Mouse (Mus musculus) v-Abl transformed pro-B cells (cell line): ENCODE results near the gene Ascc3.

Source experiments
- in situ Hi-C, 2 experiments: fragments of 400-800 bp; cut with MboI; formaldehyde crosslinking; loops; one replicate each; pipeline ENCODE4 v1.15.1; 2025; ENCODE audit not compliant: unreplicated experiment in 2 of 2

Gene Ascc3

GRCm38 (mm10) chr10:50892751-50893320, 300.4 kb downstream of the Ascc3 start:
- in situ Hi-C loops: loop anchor here in 1 of 2 experiments (25.0 kb wide), 1 partner anchor 894 kb away; no protein-coding TSS in a partner anchor

GRCm38 (mm10) chr10:50893546-50893945, 301.1 kb downstream of the Ascc3 start:
- in situ Hi-C loops: loop anchor here in 1 of 2 experiments (25.0 kb wide), 1 partner anchor 894 kb away; no protein-coding TSS in a partner anchor

DNA sequence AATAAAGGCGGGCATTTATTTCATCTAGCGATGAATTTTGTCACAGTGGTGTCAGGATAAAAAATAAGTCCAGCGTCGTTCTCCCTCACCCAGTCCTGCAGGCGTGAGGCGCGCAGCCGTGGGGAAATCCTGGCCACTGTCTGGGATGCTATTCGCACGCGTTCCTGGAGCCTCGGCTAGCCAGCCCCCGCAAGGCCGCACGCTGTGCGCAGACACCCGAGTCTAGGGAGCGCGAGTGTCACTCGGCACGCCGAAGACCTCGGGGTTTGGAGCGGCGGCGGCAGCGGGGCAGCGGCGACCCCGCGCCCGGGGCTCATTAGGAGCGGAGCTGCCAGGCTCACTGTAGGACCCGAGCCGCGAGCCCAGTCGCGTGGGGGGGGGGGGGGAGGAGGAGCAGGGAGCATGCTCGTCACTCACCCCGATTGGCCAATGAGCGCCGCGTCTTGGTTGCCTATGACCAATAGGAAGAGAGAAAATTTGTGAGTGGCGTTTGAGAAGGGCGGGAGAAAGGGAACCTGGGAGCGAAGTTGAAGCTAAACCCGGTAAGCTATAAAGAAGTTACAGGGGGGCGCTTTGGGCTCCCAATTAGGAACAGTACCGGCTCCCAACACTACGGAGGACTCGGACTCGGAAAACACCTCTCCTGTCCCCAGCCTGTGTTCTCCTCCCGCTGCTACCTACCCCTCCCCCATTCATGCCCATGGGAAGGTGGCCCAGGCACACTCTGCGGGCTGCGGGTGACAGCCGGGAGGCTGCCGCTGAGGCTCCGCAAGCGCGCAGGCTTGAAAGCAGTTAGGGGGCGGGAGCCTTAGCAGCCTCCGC, 301.9 kb downstream of the Ascc3 start, which contains the start of gene Sim1:
Sim1 (plus strand) TSS at position 585 of the 822 bp plus-strand sequence.
- in situ Hi-C loops: loop anchor here in 1 of 2 experiments (25.0 kb wide), 1 partner anchor 893 kb away; no protein-coding TSS in a partner anchor

- in situ Hi-C loops: loop anchor here in 1 of 2 experiments (25.0 kb wide), 1 partner anchor 892 kb away; no protein-coding TSS in a partner anchor
Measured at GRCm38 (mm10) chr10:50895091-50895790, 302.8 kb downstream of the Ascc3 start.

- in situ Hi-C loops: loop anchor here in 1 of 2 experiments (25.0 kb wide), 1 partner anchor 891 kb away; no protein-coding TSS in a partner anchor
Measured at GRCm38 (mm10) chr10:50895881-50896766, 303.7 kb downstream of the Ascc3 start.

DNA sequence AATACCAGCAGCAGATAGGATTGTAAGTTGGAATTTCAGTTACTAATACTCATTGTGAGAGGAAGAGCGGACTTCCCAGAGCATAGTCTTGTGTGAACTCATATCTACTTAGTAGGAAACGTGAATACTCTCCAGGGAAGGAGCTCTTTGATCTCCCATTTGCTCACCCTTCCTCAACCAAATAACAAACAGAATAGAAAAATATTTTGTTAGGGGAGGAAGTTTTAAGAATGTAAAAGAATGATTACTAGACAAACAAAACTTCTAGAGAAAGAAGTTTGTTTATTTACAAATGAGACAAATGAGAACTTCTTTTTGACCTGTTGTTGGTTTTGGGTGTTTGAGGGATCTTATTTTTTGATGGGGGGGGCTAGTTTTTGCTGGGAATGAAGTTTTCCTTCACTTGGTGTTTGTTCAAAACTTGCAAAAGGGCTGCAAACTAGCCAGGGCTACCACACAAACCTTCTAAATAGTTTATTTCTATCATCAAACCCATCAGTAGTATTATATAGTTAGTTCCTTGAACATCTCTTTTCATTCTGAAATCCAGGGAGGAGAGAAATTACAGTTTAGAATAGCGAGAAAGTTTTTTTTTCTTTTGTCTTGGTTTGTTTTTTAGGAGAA, 304.4 kb downstream of the Ascc3 start:
- in situ Hi-C loops: loop anchor here in 1 of 2 experiments (25.0 kb wide), 1 partner anchor 890 kb away; no protein-coding TSS in a partner anchor

- in situ Hi-C loops: loop anchor here in 1 of 2 experiments (25.0 kb wide), 1 partner anchor 890 kb away; no protein-coding TSS in a partner anchor
Measured at GRCm38 (mm10) chr10:50897530-50898471, 305.3 kb downstream of the Ascc3 start.

- in situ Hi-C loops: loop anchor here in 1 of 2 experiments (25.0 kb wide), 1 partner anchor 889 kb away; no protein-coding TSS in a partner anchor
Measured at GRCm38 (mm10) chr10:50898621-50899020, 306.2 kb downstream of the Ascc3 start.

DNA sequence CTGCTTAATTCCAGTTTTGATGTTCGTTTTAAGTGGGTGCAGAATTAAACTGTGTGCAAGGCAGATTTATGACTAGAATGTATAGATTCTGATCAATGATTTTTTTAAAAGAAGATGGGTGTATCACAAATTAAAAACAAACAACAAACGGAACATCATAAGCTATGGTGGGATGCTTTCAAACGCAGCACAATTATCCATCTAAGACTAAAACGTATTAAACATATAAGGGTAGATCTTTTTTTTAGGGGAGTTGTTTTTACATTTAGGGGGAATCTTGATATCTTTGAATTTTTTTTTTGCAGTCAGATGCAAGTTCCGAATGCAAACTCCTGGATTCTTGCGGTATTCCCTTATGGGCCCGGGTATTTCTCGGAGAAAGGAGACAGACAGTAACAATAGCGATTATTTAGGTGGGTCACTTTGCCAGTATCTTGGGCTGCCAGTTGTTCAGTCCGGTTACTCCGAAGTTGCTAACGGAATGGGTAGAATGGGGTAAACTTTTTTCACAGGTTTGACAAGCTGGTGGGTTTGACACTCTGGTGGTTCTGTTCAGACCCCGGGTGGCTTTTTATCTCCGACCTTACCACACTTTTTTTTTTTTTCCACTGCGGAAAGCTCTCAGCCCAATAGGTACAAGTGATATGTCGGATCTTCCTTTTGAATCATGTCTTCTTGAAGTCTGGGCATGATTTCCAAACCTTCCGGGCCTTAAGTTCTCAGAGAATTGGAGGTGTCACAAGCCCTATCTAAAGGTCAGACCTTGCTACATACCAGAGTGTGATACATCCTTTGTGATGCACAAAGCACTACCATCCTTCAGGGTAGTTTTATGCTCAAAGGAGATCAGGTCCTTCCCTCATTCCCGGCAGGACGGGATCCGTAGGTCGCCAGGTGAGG, 307.6 kb downstream of the Ascc3 start:
- in situ Hi-C loops: loop anchor here (10.0 to 25.0 kb wide), 4 partner anchors 195 to 887 kb away; no protein-coding TSS in a partner anchor
